Mouse (Mus musculus) frontal cortex, postnatal 10 days (tissue): ENCODE measurements around the gene Plekho1.
A peak's percentile ranks its signal among the peaks of the same experiment; 100 is the strongest.

Source experiments
- DNase-seq, 2 experiments: peaks; one replicate each; pipeline ENCODE4 v3.0.0; 2022; ENCODE audit warnings: low spot score in 2 of 2, mixed read lengths in 1 of 2

Plekho1 gene

GRCm38 (mm10) chr3:95950763-95951551 lies 44.8 kb downstream of the Plekho1 start:
- peak; percentile 79 to 89 for DNase-seq

GRCm38 (mm10) chr3:95948325-95948724 lies 47.5 kb downstream of the Plekho1 start:
- DNase-seq: no peak

- no peak for DNase-seq
These were observed 50.0 kb downstream of the Plekho1 start for GRCm38 (mm10) chr3:95945731-95946240.

GRCm38 (mm10) chr3:95944742-95945141 lies 51.1 kb downstream of the Plekho1 start:
- DNase-seq: no peak

GRCm38 (mm10) chr3:95943226-95943625 lies 52.6 kb downstream of the Plekho1 start:
- no peak for DNase-seq

- DNase-seq: no peak
These were observed 53.1 kb downstream of the Plekho1 start for GRCm38 (mm10) chr3:95942749-95943148.

GRCm38 (mm10) chr3:95938835-95939234 lies 57.0 kb downstream of the Plekho1 start:
- no peak for DNase-seq
